Mouse (Mus musculus): ENCODE data around the gene Prdm4. TPM values are rescaled to one million over a fixed set of nuclear protein-coding genes. Genes with fewer than 3 reads are reported as not detected.

Prdm4 gene
- polyA plus RNA-seq, 1 experiment from 2014 or later: 4.6 TPM

DNA sequence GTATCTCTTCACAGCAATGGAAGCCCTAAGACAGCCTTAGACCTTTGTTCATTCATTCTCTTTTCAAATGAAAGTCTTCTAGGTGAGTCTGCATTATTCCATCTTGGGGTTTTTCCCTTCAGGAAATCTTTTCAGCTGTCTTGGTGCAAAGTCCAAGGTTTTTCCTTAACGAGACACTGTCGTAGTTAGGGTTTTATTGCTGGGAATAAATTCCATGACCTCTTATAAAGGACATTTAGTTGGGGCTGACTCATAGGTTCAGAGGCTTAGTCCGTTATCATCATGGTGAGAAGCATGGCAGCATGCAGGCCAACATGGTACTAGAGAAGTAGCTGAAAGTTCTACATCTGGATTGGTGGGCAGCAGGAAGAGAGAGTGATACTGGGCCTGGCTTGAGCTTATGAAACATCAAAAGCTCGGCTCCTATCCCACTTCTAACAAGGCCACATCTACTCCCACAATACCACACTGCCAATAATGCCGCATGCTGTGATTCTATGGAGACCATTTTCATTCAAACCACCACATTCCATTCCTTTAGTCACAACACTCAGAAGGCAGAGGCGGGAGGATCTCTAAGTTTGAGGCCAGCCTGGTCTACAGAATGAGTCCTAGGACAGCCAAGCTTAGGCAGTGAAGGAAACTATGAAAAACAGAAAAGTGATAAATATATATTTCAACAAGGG is 19.5 kb upstream of the Prdm4 start:
- H3K27ac ChIP-seq (replicated peaks): no peak overlapping the region
- H3K36me3 ChIP-seq (replicated peaks): peaks cover 52% of the 10 kb centered on the region
- H3K9me3 ChIP-seq (replicated peaks): no peaks in the 10 kb centered on the region
- peaks cover 2% of the 10 kb centered on the region; the same call in 1 of the 2 replicates for H3K27me3 ChIP-seq
- ATAC-seq (ENCODE audit: insufficient read depth): no peak
- H3K9ac ChIP-seq: no peak overlapping the region
- no peaks in the 10 kb centered on the region for H3K4me1 ChIP-seq (replicated peaks)
- 80% methylated on average over 6 of the region's 6 CpGs for WGBS (ENCODE audit: insufficient replicate concordance)
- no peak overlapping the region for H3K4me2 ChIP-seq
- no peak overlapping the region for H3K4me3 ChIP-seq (replicated peaks)

DNA sequence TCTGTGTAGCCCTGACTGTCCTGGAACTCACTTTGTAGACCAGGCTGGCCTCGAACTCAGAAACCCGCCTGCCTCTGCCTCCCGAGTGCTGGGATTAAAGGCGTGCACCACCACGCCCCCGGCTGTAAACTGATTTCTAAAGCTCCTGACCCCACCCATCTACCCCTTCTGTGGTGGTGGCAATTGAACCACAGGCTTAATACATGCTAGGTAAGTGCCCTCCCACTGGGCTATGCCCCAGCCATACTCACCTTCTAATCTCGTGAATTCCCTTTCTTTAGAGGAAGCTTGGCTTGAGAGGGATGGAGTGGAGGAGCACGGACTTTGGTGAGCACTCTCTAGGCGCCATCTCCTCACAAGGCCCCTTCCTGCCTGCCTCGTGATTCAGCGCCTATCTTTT is 13.0 kb upstream of the Prdm4 start:
- no peak overlapping the region for H3K4me3 ChIP-seq (replicated peaks)
- ATAC-seq (ENCODE audit: insufficient read depth): no peak
- peaks cover 11% of the 10 kb centered on the region for H3K4me1 ChIP-seq (replicated peaks)
- no peaks in the 10 kb centered on the region for H3K36me3 ChIP-seq (replicated peaks)
- WGBS (ENCODE audit: insufficient replicate concordance): 66% methylated on average over 11 of the region's 11 CpGs
- no peak overlapping the region for H3K9ac ChIP-seq
- no peak overlapping the region for H3K4me2 ChIP-seq
- no peaks in the 10 kb centered on the region for H3K9me3 ChIP-seq (replicated peaks)
- no peak overlapping the region for H3K27ac ChIP-seq (replicated peaks)
- H3K27me3 ChIP-seq: peaks cover 55% of the 10 kb centered on the region

DNA sequence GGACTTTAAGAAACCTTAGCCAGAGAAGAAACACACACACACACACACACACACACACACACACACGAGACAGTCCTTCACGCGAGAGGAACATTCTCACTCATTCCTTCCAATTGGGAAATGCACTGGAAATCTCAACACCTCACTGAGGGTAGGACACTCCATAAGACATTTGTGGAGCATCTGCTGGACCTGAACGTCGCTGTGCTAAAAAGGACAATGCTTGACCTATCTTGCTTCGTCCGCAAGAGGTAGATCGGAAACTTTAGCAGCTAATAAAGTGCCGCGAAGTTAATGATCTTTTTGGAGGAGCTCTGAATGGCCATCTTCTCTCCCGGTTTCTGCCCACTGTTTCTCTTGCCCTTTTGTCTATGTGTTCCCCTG is 12.3 kb upstream of the Prdm4 start:
- Histone ChIP-seq H3K36me3 (replicated peaks) (no peaks in the 10 kb centered on the region), H3K4me3 (replicated peaks) (no peak overlapping the region), H3K27me3 (peaks cover 55% of the 10 kb centered on the region), H3K9me3 (replicated peaks) (no peaks in the 10 kb centered on the region), H3K27ac (replicated peaks) (no peak overlapping the region), H3K9ac (no peak overlapping the region), H3K4me2 (no peak overlapping the region), H3K4me1 (replicated peaks) (peaks cover 11% of the 10 kb centered on the region)
- WGBS (ENCODE audit: insufficient replicate concordance): 46% methylated on average over 11 of the region's 11 CpGs
- no peak for ATAC-seq (ENCODE audit: insufficient read depth)

DNA sequence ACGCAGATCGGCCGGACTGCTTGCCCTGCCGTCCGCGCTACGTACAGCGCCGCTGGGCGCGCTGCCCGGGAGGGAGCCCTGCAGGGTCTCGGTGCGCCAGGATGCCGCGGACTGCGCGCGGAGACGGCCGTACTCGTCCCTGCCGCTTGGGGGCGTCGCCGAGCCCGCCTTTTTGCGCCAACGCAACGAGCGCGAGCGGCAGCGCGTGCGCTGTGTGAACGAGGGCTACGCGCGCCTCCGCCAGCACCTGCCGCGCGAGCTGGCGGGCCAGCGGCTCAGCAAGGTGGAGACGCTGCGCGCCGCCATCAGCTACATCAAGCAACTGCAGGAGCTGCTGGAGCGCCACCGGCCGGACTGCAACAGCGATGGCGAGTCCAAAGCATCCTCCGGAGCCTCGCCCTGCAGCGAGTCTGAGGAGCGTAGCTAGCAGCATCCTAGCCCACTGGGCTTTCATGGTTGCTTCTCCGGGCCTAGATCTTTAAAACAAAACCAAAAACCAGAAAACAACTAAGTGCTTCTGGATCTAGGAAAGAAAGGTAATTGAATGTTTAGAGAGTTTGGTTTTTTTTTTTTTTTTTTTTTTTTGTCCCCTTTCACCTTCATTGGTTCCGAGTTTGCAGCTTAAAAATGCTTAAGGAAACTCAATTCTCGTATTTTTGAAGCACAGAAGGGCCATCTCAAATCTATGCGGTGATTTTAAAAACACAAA is 11.7 kb upstream of the Prdm4 start:
- no peak overlapping the region for H3K27ac ChIP-seq (replicated peaks)
- H3K4me3 ChIP-seq (replicated peaks): peak overlapping the region; percentile 52
- no peaks in the 10 kb centered on the region for H3K9me3 ChIP-seq (replicated peaks)
- H3K36me3 ChIP-seq (replicated peaks): no peaks in the 10 kb centered on the region
- H3K4me2 ChIP-seq: peak overlapping the region; percentile 79
- H3K27me3 ChIP-seq: peaks cover 60% of the 10 kb centered on the region
- H3K4me1 ChIP-seq (replicated peaks): peaks cover 11% of the 10 kb centered on the region
- 1% methylated on average over 60 of the region's 63 CpGs for WGBS (ENCODE audit: insufficient replicate concordance)
- no peak; the same call in 1 of the 2 replicates for ATAC-seq (ENCODE audit: insufficient read depth)
- H3K9ac ChIP-seq: no peak overlapping the region; the same call in 1 of the 2 replicates

DNA sequence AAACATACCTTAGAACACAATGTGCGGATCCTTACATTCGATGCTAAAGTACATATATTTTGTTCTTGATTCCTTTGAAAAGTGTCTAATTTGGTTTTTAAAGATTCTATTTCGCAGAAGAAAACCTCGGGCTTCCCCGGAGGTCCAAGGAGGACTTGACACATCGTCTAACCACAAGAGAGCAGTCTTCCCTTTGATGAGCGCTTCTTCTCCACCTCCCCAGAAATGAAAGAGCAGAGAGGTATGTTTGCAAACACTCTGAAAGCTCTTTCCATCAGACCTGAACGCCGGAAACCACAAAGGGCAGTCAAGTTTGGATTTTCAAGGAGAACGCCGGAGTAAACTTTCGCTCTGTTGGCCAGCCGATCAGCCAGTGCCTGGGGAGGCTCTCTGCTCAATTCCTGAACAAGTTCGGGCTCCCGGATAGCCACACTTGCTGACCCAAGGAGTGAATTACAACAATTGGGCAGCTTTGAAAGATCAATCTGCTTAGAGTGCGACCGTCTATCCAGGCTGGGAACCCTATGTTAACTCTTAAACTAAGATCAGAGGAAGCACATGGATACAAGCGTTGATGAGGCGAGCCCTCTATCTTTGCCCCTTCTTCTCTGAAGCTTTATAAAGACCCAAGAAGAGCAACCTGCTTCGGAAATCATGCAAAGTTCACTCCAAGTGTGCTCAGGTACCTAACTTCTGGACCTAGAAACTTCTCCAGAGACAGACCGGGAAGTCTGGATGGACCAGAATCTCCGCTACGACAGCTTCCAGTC is 10.9 kb upstream of the Prdm4 start, which contains the start of gene Ascl4:
TSS of gene Ascl4 (plus strand) at position 6 of the 770 bp plus-strand sequence.
- Histone ChIP-seq H3K9ac (no peak within 1 kb of the TSS; the same call in 1 of the 2 replicates), H3K4me1 (replicated peaks) (peaks cover 11% of the 10 kb centered on the region), H3K27ac (replicated peaks) (no peak within 1 kb of the TSS), H3K9me3 (replicated peaks) (no peaks in the 10 kb centered on the region), H3K27me3 (peaks cover 67% of the 10 kb centered on the region), H3K4me2 (peak within 1 kb of the TSS; percentile 79), H3K4me3 (replicated peaks) (peak within 1 kb of the TSS; percentile 52), H3K36me3 (replicated peaks) (no peaks in the 10 kb centered on the region)
- WGBS (ENCODE audit: insufficient replicate concordance): 2% methylated on average over 23 of the region's 23 CpGs
- ATAC-seq (ENCODE audit: insufficient read depth): no peak

DNA sequence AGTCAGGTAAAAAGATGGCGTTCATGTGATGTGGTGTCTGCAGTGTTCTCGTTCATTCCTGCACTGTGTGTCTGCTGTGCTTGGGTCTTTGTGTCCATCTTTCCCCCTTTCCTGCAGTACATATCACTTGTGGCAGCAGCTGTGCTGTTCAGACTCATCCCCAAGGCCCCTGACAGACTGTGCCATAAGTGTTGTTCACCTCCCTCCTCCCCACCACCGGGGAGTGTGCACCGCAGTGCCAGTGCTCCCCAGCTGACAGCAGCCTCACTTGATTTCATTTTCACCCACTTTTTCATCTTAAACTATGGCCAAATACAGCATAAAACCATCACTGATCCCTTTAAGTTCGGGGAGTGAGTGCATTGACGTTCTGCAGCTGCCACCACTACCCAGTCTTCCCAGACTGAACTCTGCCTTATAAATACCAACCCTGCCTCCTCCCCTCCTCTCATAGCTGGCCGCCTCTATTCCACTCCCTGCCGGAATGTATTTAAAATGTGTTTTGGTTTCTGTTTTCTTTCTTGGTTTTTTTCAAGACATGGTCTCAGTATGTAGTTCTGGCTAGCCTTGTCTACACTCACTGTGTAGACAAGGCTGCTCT is 37.0 kb downstream of the Prdm4 start:
- ATAC-seq (ENCODE audit: insufficient read depth): no peak
- Histone ChIP-seq H3K4me3 (replicated peaks) (no peak overlapping the region), H3K4me2 (no peak overlapping the region), H3K9me3 (replicated peaks) (no peaks in the 10 kb centered on the region), H3K27me3 (no peaks in the 10 kb centered on the region), H3K36me3 (replicated peaks) (peaks cover 91% of the 10 kb centered on the region), H3K27ac (replicated peaks) (no peak overlapping the region), H3K9ac (no peak overlapping the region), H3K4me1 (replicated peaks) (no peaks in the 10 kb centered on the region)
- WGBS (ENCODE audit: insufficient replicate concordance): 78% methylated on average over 8 of the region's 8 CpGs

DNA sequence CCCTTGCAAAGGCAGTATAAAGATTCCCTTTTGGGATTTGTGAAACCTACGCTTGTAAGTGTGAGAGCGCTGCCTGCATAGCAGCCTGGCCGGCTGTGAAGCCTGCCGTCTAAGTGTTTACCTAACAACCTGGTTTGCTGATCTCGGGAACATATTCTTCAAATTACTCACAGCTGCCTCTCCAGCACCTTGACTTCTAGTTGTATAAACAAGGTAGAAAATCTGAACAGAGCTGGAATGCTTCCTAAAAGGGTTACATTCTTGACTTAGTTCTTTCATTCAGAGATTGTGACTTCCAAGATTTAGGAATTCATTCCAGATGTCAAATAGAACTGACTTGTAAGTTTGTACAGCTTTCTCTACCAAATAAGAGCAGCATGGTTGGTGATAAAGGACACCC is 41.1 kb downstream of the Prdm4 start:
- Histone ChIP-seq H3K4me3 (replicated peaks) (no peak overlapping the region), H3K27ac (replicated peaks) (no peak overlapping the region)
- ATAC-seq (ENCODE audit: insufficient read depth): no peak

DNA sequence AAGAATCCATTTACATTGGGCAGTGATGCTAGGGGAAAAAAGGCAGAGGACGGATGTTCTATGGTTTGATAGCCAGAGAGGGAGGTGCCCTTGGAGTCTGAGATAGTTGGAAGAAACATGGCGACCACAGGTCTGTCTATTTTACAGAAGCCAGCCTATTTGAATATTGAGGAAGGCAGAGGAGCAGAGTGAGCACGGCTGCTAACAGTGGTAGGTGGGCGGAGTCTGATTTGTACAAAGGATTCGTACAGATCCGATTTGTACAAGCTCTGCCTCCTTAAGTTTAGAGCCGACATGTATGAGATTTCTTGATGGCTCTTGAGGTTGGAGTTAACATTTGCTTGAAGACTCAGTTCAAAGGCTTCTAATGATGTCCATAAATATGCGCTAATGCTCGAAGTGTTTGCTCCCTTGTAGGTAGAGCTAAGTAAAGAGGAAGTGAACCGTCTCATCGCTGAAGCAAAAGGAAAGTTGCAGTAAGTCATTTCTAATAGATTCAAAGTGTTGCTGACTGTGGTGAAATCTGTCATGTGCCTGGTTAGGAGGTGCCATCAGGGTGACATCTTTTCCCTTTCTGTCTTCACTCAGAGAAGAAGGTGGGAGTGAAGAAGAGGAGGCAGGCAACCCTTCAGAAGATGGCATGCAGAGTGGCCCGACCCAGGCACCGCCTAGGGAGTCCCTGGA is 42.9 kb downstream of the Prdm4 start:
- Histone ChIP-seq H3K9me3 (replicated peaks) (no peaks in the 10 kb centered on the region), H3K27ac (replicated peaks) (no peak overlapping the region), H3K27me3 (no peaks in the 10 kb centered on the region), H3K4me3 (replicated peaks) (no peak overlapping the region), H3K9ac (no peak overlapping the region), H3K4me1 (replicated peaks) (peaks cover 14% of the 10 kb centered on the region), H3K36me3 (replicated peaks) (peaks cover 46% of the 10 kb centered on the region), H3K4me2 (0 out of 2 replicates have a peak overlapping the region, but pooled peaks have one; percentile 92)
- WGBS (ENCODE audit: insufficient replicate concordance): 67% methylated on average over 13 of the region's 13 CpGs
- no peak for ATAC-seq (ENCODE audit: insufficient read depth)

More for the DNA sequence above, 41.1 kb downstream of the Prdm4 start:
- H3K9me3 ChIP-seq (replicated peaks): no peaks in the 10 kb centered on the region
- no peak overlapping the region for H3K4me2 ChIP-seq
- H3K9ac ChIP-seq: no peak overlapping the region
- H3K4me1 ChIP-seq (replicated peaks): peaks cover 14% of the 10 kb centered on the region
- H3K36me3 ChIP-seq (replicated peaks): peaks cover 63% of the 10 kb centered on the region
- no peaks in the 10 kb centered on the region for H3K27me3 ChIP-seq
- WGBS (ENCODE audit: insufficient replicate concordance): 87% methylated on average over 5 of the region's 5 CpGs

DNA sequence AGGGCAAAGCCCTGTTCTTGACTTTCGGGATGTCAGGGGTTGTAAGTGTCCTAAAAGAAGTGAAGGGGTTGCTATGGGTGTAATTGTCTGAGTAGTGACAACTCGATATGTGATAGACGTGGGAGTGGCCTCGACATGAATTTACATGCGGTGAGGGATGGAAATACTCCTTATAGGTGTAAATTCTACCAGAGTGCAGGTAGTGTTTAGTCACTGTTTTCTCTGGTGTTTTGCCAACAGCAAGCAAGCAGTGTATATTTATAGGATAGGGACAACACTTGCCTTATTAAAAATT is 44.5 kb downstream of the Prdm4 start:
- 0 out of 2 replicates have a peak, but pooled peaks have one; percentile 34 for ATAC-seq (ENCODE audit: insufficient read depth)
- H3K9ac ChIP-seq: peak overlapping the region; percentile 74
- WGBS (ENCODE audit: insufficient replicate concordance): 1% methylated on average over 5 of the region's 5 CpGs

DNA sequence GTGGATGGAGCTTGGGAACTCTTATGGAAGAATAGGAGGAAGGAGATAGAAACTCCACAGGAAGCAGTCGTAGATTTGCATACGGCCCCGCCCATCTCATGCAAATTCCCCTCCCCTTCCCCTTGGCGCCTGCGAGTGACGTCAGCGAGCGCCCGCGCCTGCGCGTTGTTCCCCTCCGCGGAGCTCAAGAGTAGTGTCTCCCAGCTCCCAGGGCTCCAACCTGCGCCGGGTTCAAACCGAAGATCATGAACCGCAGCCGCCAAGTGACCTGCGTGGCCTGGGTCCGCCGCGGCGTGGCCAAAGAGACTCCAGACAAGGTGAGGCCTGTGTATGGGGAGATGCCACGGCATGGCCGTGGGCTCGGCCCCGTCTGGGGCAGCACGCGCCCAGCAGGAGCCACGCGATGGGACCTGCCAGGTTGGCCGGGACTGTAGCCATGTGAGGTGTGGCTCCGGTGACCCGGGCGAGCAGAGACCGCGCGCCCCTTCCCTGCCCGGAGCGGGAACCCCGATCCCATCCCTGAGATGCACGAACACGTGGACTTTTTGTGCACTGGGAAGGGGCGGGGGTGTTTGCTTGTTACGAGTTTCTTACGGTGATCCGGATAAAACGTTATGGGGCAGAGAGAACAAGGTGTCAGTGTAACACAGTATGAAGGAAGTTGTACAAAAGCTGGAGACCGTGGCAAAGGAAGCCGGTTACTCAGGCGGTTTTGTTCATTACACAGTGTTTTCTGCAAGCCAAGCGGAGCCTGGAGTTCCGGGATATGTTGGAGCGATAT is 45.1 kb downstream of the Prdm4 start:
- Histone ChIP-seq H3K36me3 (replicated peaks) (peaks cover 27% of the 10 kb centered on the region), H3K27me3 (no peaks in the 10 kb centered on the region), H3K4me3 (replicated peaks) (peak overlapping the region; percentile 87), H3K4me2 (peak overlapping the region; percentile 92), H3K9me3 (replicated peaks) (no peaks in the 10 kb centered on the region), H3K27ac (replicated peaks) (peak overlapping the region; percentile 76), H3K9ac (peak overlapping the region; percentile 74), H3K4me1 (replicated peaks) (peaks cover 14% of the 10 kb centered on the region)
- ATAC-seq (ENCODE audit: insufficient read depth): peak; percentile 90
- under 1% methylated on average over 55 of the region's 55 CpGs for WGBS (ENCODE audit: insufficient replicate concordance)

More for the DNA sequence above, 44.5 kb downstream of the Prdm4 start:
- H3K4me3 ChIP-seq (replicated peaks): peak overlapping the region; percentile 87
- H3K4me2 ChIP-seq: peak overlapping the region; percentile 92
- peaks cover 32% of the 10 kb centered on the region for H3K36me3 ChIP-seq (replicated peaks)
- no peaks in the 10 kb centered on the region for H3K9me3 ChIP-seq (replicated peaks)
- peaks cover 14% of the 10 kb centered on the region for H3K4me1 ChIP-seq (replicated peaks)
- peak overlapping the region; percentile 76; the same call in 1 of the 2 replicates for H3K27ac ChIP-seq (replicated peaks)
- H3K27me3 ChIP-seq: no peaks in the 10 kb centered on the region
